Mouse (Mus musculus) hindbrain, embryonic 10.5 days (tissue): ENCODE measurements at regions not wholly inside any gene's neighbourhood (a gene's known extent, or its start where the extent isn't known, plus 50 kb on each side); places are given as distances from the start of the nearest gene placed in this dataset.

Experiments
- DNase-seq: peaks from one replicate; pipeline ENCODE4 v3.0.0-alpha.2; 2017; ENCODE audit warnings: low spot score
- H3K27ac ChIP-seq: fragments of 300-500 bp; sonication (generic); 2 replicates; pipeline ENCODE4 v1.5.1; 2016; ENCODE audit warnings: mild to moderate bottlenecking, moderate library complexity
- H3K27me3 ChIP-seq: fragments of 300-500 bp; sonication (generic); 2 replicates; pipeline ENCODE4 v1.6.1; 2016; ENCODE audit warnings: mild to moderate bottlenecking; ENCODE audit not compliant: poor library complexity, insufficient read depth, severe bottlenecking
- H3K36me3 ChIP-seq: fragments of 300-500 bp; sonication (generic); 2 replicates; pipeline ENCODE4 v1.6.1; 2016; ENCODE audit warnings: mild to moderate bottlenecking, moderate library complexity
- H3K4me1 ChIP-seq: fragments of 300-500 bp; sonication (generic); replicated peaks from 2 replicates; pipeline ENCODE4 v1.6.1; 2016; ENCODE audit warnings: mild to moderate bottlenecking
- H3K4me3 ChIP-seq: fragments of 300-500 bp; sonication (generic); 2 replicates; pipeline ENCODE4 v1.5.1; 2016; ENCODE audit warnings: mild to moderate bottlenecking, moderate library complexity
- H3K9me3 ChIP-seq: fragments of 300-500 bp; sonication (generic); 2 replicates; pipeline ENCODE4 v1.6.1; 2016; ENCODE audit warnings: mild to moderate bottlenecking, moderate library complexity
- WGBS: fragments of 180-500 bp; shearing (Covaris S2); methylation state at CpG from one replicate; pipeline ENCODE4 v1.1.7; 2016; 5-methylcytosine and 5-hydroxymethylcytosine counted together

- 32% methylated on average over 2 of the region's 2 CpGs for WGBS
- H3K36me3 ChIP-seq, result no peaks in the 10 kb centered on the region
- peaks cover 100% of the 10 kb centered on the region for H3K27me3 ChIP-seq
- H3K9me3 ChIP-seq, result no peaks in the 10 kb centered on the region
- no peak overlapping the region for H3K27ac ChIP-seq
- no peak overlapping the region for H3K4me3 ChIP-seq
- no peak for DNase-seq
- H3K4me1 ChIP-seq, result peaks cover 50% of the 10 kb centered on the region
Observed at GRCm38 (mm10) chr7:49704635-49705034, 54.3 kb upstream of the Htatip2 start.

GRCm38 (mm10) chr7:49700734-49701133 is 58.2 kb upstream of the Htatip2 start:
- WGBS, result 27% methylated on average over 8 of the region's 8 CpGs
- no peaks in the 10 kb centered on the region for H3K36me3 ChIP-seq
- peaks cover 100% of the 10 kb centered on the region for H3K27me3 ChIP-seq
- H3K4me1 ChIP-seq, result peaks cover 54% of the 10 kb centered on the region
- peak overlapping the region; percentile 64; the same call in 1 of the 2 replicates for H3K27ac ChIP-seq
- H3K9me3 ChIP-seq, result no peaks in the 10 kb centered on the region
- DNase-seq, result no peak
- no peak overlapping the region for H3K4me3 ChIP-seq

- no peaks in the 10 kb centered on the region for H3K36me3 ChIP-seq
- H3K9me3 ChIP-seq, result no peaks in the 10 kb centered on the region
- WGBS, result 44% methylated on average over 15 of the region's 15 CpGs
- DNase-seq, result no peak
- peaks cover 47% of the 10 kb centered on the region for H3K4me1 ChIP-seq
- H3K4me3 ChIP-seq, result no peak overlapping the region
- H3K27me3 ChIP-seq, result peaks cover 100% of the 10 kb centered on the region
- peak overlapping the region; percentile 64 for H3K27ac ChIP-seq
Observed at GRCm38 (mm10) chr7:49700024-49700390, 58.9 kb upstream of the Htatip2 start.

- Histone ChIP-seq H3K4me1 (peaks cover 41% of the 10 kb centered on the region), H3K27me3 (peaks cover 100% of the 10 kb centered on the region), H3K9me3 (no peaks in the 10 kb centered on the region), H3K4me3 (no peak overlapping the region), H3K27ac (peak overlapping the region; percentile 64), H3K36me3 (no peaks in the 10 kb centered on the region)
- 17% methylated on average over 13 of the region's 13 CpGs for WGBS
- peak; percentile 54 for DNase-seq
Observed at GRCm38 (mm10) chr7:49699107-49700023, 59.5 kb upstream of the Htatip2 start.

- peaks cover 100% of the 10 kb centered on the region for H3K27me3 ChIP-seq
- H3K9me3 ChIP-seq, result no peaks in the 10 kb centered on the region
- peaks cover 31% of the 10 kb centered on the region for H3K4me1 ChIP-seq
- H3K27ac ChIP-seq, result no peak overlapping the region
- H3K36me3 ChIP-seq, result no peaks in the 10 kb centered on the region
- no peak overlapping the region for H3K4me3 ChIP-seq
- DNase-seq, result no peak
- WGBS, result 14% methylated on average over 6 of the region's 6 CpGs
Observed at GRCm38 (mm10) chr7:49696228-49696627, 59.6 kb upstream of the Dbx1 start.

GRCm38 (mm10) chr7:49689546-49689945 is 52.9 kb upstream of the Dbx1 start:
- Histone ChIP-seq H3K27me3 (peaks cover 98% of the 10 kb centered on the region), H3K36me3 (no peaks in the 10 kb centered on the region), H3K4me1 (peaks cover 20% of the 10 kb centered on the region), H3K27ac (no peak overlapping the region), H3K9me3 (no peaks in the 10 kb centered on the region), H3K4me3 (no peak overlapping the region)
- no peak for DNase-seq
- 28% methylated on average over 6 of the region's 6 CpGs for WGBS

GRCm38 (mm10) chr7:49688521-49689399 is 52.1 kb upstream of the Dbx1 start:
- Histone ChIP-seq H3K36me3 (no peaks in the 10 kb centered on the region), H3K4me3 (no peak overlapping the region), H3K9me3 (no peaks in the 10 kb centered on the region), H3K4me1 (peaks cover 20% of the 10 kb centered on the region), H3K27ac (no peak overlapping the region; the same call in 1 of the 2 replicates), H3K27me3 (peaks cover 98% of the 10 kb centered on the region)
- 3% methylated on average over 10 of the region's 10 CpGs for WGBS
- no peak for DNase-seq

- WGBS, result 8% methylated on average over 10 of the region's 10 CpGs
- Histone ChIP-seq H3K4me3 (no peak overlapping the region), H3K4me1 (peaks cover 20% of the 10 kb centered on the region), H3K9me3 (no peaks in the 10 kb centered on the region), H3K27me3 (peaks cover 98% of the 10 kb centered on the region), H3K36me3 (no peaks in the 10 kb centered on the region), H3K27ac (peak overlapping the region; percentile 67; the same call in 1 of the 2 replicates)
- DNase-seq, result no peak
Observed at GRCm38 (mm10) chr7:49687658-49688376, 51.2 kb upstream of the Dbx1 start.

- H3K4me1 ChIP-seq, result peaks cover 20% of the 10 kb centered on the region
- H3K9me3 ChIP-seq, result no peaks in the 10 kb centered on the region
- 4% methylated on average over 11 of the region's 11 CpGs for WGBS
- H3K27ac ChIP-seq, result no peak overlapping the region
- H3K4me3 ChIP-seq, result no peak overlapping the region
- peak; percentile 66 for DNase-seq
- peaks cover 98% of the 10 kb centered on the region for H3K27me3 ChIP-seq
- H3K36me3 ChIP-seq, result no peaks in the 10 kb centered on the region
Observed at GRCm38 (mm10) chr7:49686992-49687391, 50.3 kb upstream of the Dbx1 start.
